Mouse (Mus musculus) testis, adult 2 months (tissue): ENCODE measurements at regions not wholly inside any gene's neighbourhood (a gene's known extent, or its start where the extent isn't known, plus 50 kb on each side); places are given as distances from the start of the nearest gene placed in this dataset.

ENCODE experiments used
- H3K27ac ChIP-seq: fragments of 200-500 bp; 2 replicates; pipeline ENCODE4 v1.5.1; 2012; ENCODE audit warnings: low read depth, low read length; ENCODE audit not compliant: control insufficient read depth, insufficient read depth
- H3K27me3 ChIP-seq: fragments of 200-500 bp; 2 replicates; pipeline ENCODE4 v1.6.1; 2012; ENCODE audit warnings: mild to moderate bottlenecking, low read length, moderate library complexity; ENCODE audit not compliant: control insufficient read depth, insufficient read depth
- H3K36me3 ChIP-seq: fragments of 200-500 bp; 2 replicates; pipeline ENCODE4 v1.6.1; 2012; ENCODE audit warnings: mild to moderate bottlenecking, low read length; ENCODE audit not compliant: control insufficient read depth, insufficient read depth
- H3K4me1 ChIP-seq: fragments of 200-500 bp; 2 replicates; pipeline ENCODE4 v1.6.1; 2012; ENCODE audit warnings: low read length; ENCODE audit not compliant: control insufficient read depth, insufficient read depth
- H3K4me3 ChIP-seq: fragments of 200-500 bp; 2 replicates; pipeline ENCODE4 v1.5.1; 2012; ENCODE audit warnings: low read depth, mild to moderate bottlenecking, low read length, moderate library complexity, mixed read lengths; ENCODE audit not compliant: control insufficient read depth
- CTCF ChIP-seq: fragments of 200-500 bp; IDR thresholded peaks from 2 replicates; pipeline ENCODE4 v1.5.1; 2012; ENCODE audit warnings: low read depth, mild to moderate bottlenecking, inconsistent platforms, low read length, moderate library complexity; ENCODE audit not compliant: control insufficient read depth, insufficient read depth, insufficient replicate concordance
- POLR2A ChIP-seq: fragments of 200-500 bp; IDR thresholded peaks from 2 replicates; pipeline ENCODE4 v1.6.1; 2012; ENCODE audit warnings: low read depth, mild to moderate bottlenecking, inconsistent platforms, low read length, moderate library complexity; ENCODE audit not compliant: control insufficient read depth

- Histone ChIP-seq H3K36me3 (no peaks in the 10 kb centered on the region), H3K27ac (no peak overlapping the region), H3K4me1 (peaks cover 5% of the 10 kb centered on the region), H3K27me3 (no peaks in the 10 kb centered on the region), H3K4me3 (no peak overlapping the region)
- TF ChIP-seq CTCF (no peak), POLR2A (no peak)
Observed at GRCm38 (mm10) chr5:118438016-118438415, 122.5 kb upstream of the Med13l start.

GRCm38 (mm10) chr5:118444538-118445251 is 115.8 kb upstream of the Med13l start:
- Histone ChIP-seq H3K27ac (no peak overlapping the region), H3K27me3 (no peaks in the 10 kb centered on the region), H3K4me1 (no peaks in the 10 kb centered on the region), H3K4me3 (no peak overlapping the region), H3K36me3 (no peaks in the 10 kb centered on the region)
- TF ChIP-seq CTCF (no peak), POLR2A (no peak)

GRCm38 (mm10) chr5:118445252-118445987 is 115.1 kb upstream of the Med13l start:
- Histone ChIP-seq H3K4me1 (no peaks in the 10 kb centered on the region), H3K27me3 (no peaks in the 10 kb centered on the region), H3K4me3 (no peak overlapping the region), H3K36me3 (no peaks in the 10 kb centered on the region), H3K27ac (no peak overlapping the region)
- TF ChIP-seq CTCF (no peak), POLR2A (no peak)

GRCm38 (mm10) chr5:118445988-118446280 is 114.5 kb upstream of the Med13l start:
- H3K27me3 ChIP-seq, result no peaks in the 10 kb centered on the region
- no peak for TF ChIP-seq CTCF
- TF ChIP-seq POLR2A, result no peak
- H3K27ac ChIP-seq, result no peak overlapping the region
- no peaks in the 10 kb centered on the region for H3K36me3 ChIP-seq
- no peak overlapping the region for H3K4me3 ChIP-seq
- no peaks in the 10 kb centered on the region for H3K4me1 ChIP-seq

- no peak overlapping the region for H3K4me3 ChIP-seq
- no peaks in the 10 kb centered on the region for H3K36me3 ChIP-seq
- no peak for TF ChIP-seq CTCF
- no peak for TF ChIP-seq POLR2A
- no peak overlapping the region for H3K27ac ChIP-seq
- no peaks in the 10 kb centered on the region for H3K27me3 ChIP-seq
- no peaks in the 10 kb centered on the region for H3K4me1 ChIP-seq
Observed at GRCm38 (mm10) chr5:118446878-118447277, 113.6 kb upstream of the Med13l start.

GRCm38 (mm10) chr5:118447366-118447765 is 113.1 kb upstream of the Med13l start:
- no peaks in the 10 kb centered on the region for H3K4me1 ChIP-seq
- H3K27ac ChIP-seq, result no peak overlapping the region
- H3K36me3 ChIP-seq, result no peaks in the 10 kb centered on the region
- TF ChIP-seq POLR2A, result no peak
- no peaks in the 10 kb centered on the region for H3K27me3 ChIP-seq
- H3K4me3 ChIP-seq, result no peak overlapping the region

GRCm38 (mm10) chr5:118448884-118449515 is 111.5 kb upstream of the Med13l start:
- TF ChIP-seq CTCF, result no peak
- TF ChIP-seq POLR2A, result no peak
- Histone ChIP-seq H3K36me3 (no peaks in the 10 kb centered on the region), H3K4me3 (no peak overlapping the region), H3K4me1 (no peaks in the 10 kb centered on the region), H3K27ac (no peak overlapping the region), H3K27me3 (no peaks in the 10 kb centered on the region)
